Mouse (Mus musculus): Measurements from ENCODE around the gene Cd209d. TPM values are rescaled to one million over a fixed set of nuclear protein-coding genes. Genes with fewer than 3 reads are reported as not detected.

The Cd209d gene
- not detected for polyA plus RNA-seq (2017; shearing (Covaris generic))

DNA sequence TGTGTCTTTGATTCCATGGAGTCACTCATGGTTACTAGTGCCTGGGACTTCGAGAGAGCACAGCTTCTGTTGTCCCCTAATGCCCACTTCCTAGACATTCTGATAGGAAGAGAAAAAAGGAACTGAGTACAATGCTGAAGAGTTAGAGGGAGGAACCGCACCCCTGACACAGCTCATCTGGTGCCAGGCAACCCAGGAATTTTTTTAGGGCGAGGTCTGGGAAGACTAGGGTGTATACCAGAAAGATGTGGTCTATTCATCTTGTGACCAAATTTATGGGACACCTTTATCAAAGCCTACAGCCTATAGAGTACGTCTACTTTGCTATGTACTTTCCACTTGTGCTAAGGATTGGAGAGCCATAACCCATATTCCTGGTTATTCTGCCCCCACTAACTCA, at the start of gene Cd209d:
Gene Cd209d (minus strand): TSS at position 101 of the 400 bp plus-strand sequence.

DNA sequence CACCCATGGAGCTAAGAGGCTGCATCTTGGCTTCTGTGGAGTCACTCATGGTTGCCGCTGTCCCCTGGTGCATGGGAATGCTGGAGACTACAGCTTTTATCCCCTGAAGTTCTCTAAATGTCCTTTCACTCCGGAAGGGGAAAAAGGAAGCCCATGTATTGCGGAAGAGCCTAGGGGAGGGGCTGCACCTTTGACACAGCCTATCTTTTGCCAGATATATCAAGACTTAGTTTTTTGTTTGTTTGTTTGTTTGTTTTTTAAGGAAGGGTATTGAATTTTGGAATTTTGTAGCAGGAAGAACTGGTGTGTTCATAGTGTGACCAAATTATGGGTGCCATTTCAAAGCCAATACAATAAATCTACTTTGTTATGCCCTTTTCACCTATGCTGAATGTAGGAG, 48.4 kb upstream of the Cd209d start, which contains the start of gene Cd209b:
Gene Cd209b (minus strand): TSS at position 101 of the 400 bp plus-strand sequence.

DNA sequence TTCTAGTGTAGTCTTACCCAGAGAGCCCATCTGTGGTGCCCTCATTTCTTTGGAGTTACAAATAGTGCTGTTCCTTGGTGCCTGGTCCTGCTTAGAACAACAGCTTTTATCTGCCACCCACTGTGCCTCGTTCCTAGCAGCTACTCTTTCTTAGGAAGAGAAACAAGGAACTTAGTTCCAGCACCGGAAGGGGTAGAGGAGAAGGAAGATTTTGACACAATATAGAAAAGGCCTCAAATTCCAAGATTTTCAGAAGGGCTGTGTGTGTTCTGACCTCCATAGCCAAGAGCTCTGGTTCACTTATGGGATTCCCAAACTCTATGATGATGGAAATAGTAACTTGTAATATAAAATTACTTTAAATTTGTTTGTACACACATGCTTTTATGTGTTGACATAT, 24.1 kb downstream of the Cd209d start, which contains the start of gene Cd209e:
Gene Cd209e (minus strand): TSS at position 101 of the 400 bp plus-strand sequence.

Other genes with a start within 250 kb of the Cd209d start
- 100 to 1,000 TPM; 203 to 221 TPM for gene Stxbp2, start 247.6 kb downstream of the Cd209d start, polyA plus RNA-seq (2017; shearing (Covaris generic))
- not detected for gene Retn, start 222.8 kb downstream of the Cd209d start, polyA plus RNA-seq (2017; shearing (Covaris generic))
- 1 to 10 TPM in 1 of 2 experiments, not detected in 1; 1.1 TPM for gene Mcemp1, start 212.8 kb downstream of the Cd209d start, polyA plus RNA-seq (2017; shearing (Covaris generic))
- under 1 TPM in 1 of 2 experiments, not detected in 1; 0.78 TPM for gene Fcor, start 206.2 kb downstream of the Cd209d start, polyA plus RNA-seq (2017; shearing (Covaris generic))
- 10 to 100 TPM; 35.7 to 44.1 TPM for gene Trappc5, start 202.3 kb downstream of the Cd209d start, polyA plus RNA-seq (2017; shearing (Covaris generic))
- 10 to 100 TPM in 1 of 2 experiments, 1 to 10 TPM in 1; 1.7 to 16.7 TPM for gene Fcer2a, start 184.4 kb downstream of the Cd209d start, polyA plus RNA-seq (2017; shearing (Covaris generic))
- gene Clec4g, start 157.9 kb downstream of the Cd209d start, polyA plus RNA-seq (2017; shearing (Covaris generic)), result under 1 TPM in 1 of 2 experiments, not detected in 1; 0.53 TPM
- 1 to 10 TPM in 1 of 2 experiments, not detected in 1; 2.8 TPM for gene Cd209a, start 129.6 kb downstream of the Cd209d start, polyA plus RNA-seq (2017; shearing (Covaris generic))
- gene Cd209e, start 24.2 kb downstream of the Cd209d start, polyA plus RNA-seq (2017; shearing (Covaris generic)), result under 1 TPM; 0.31 to 0.67 TPM
- gene Cd209b, start 48.3 kb upstream of the Cd209d start, polyA plus RNA-seq (2017; shearing (Covaris generic)), result under 1 TPM in 1 of 2 experiments, not detected in 1; 0.73 TPM
- 1 to 10 TPM in 1 of 2 experiments, under 1 TPM in 1; 0.48 to 1.5 TPM for gene Cd209c, start 76.2 kb upstream of the Cd209d start, polyA plus RNA-seq (2017; shearing (Covaris generic))
- gene Cd209f, start 227.3 kb upstream of the Cd209d start, polyA plus RNA-seq (2017; shearing (Covaris generic)), result 1 to 10 TPM in 1 of 2 experiments, not detected in 1; 1.3 TPM